Mouse (Mus musculus) liver, embryonic 13.5 days (tissue): Measurements from ENCODE around the gene Ldah. TPM values are rescaled to one million over a fixed set of nuclear protein-coding genes. Genes with fewer than 3 reads are reported as not detected.

Experiments
- ATAC-seq: fragments of 200-750 bp; cut with Nextera tagmentation; 2 replicates; pipeline ENCODE4 v1.8.0; 2017; ENCODE audit warnings: low read depth, mild to moderate bottlenecking, moderate number of reproducible peaks, moderate library complexity
- DNase-seq: peaks from one replicate; pipeline ENCODE4 v3.0.0; 2022
- H3K27ac ChIP-seq: fragments of 300-500 bp; sonication (generic); 2 replicates; pipeline ENCODE4 v1.5.1; 2015; ENCODE audit warnings: moderate library complexity, mild to moderate bottlenecking, inconsistent platforms
- H3K27me3 ChIP-seq: fragments of 300-500 bp; sonication (generic); 2 replicates; pipeline ENCODE4 v1.6.1; 2015; ENCODE audit warnings: mild to moderate bottlenecking, inconsistent platforms
- H3K36me3 ChIP-seq: fragments of 300-500 bp; sonication (generic); 2 replicates; pipeline ENCODE4 v1.6.1; 2015; ENCODE audit warnings: mild to moderate bottlenecking, inconsistent platforms
- H3K4me1 ChIP-seq: fragments of 300-500 bp; sonication (generic); replicated peaks from 2 replicates; pipeline ENCODE4 v1.6.1; 2015; ENCODE audit warnings: inconsistent platforms
- H3K4me2 ChIP-seq: fragments of 300-500 bp; sonication (generic); 2 replicates; pipeline ENCODE4 v1.6.1; 2015; ENCODE audit warnings: inconsistent platforms, mild to moderate bottlenecking, moderate library complexity
- H3K4me3 ChIP-seq: fragments of 300-500 bp; sonication (generic); replicated peaks from 2 replicates; pipeline ENCODE4 v1.5.1; 2015; ENCODE audit warnings: mild to moderate bottlenecking, inconsistent platforms
- H3K9ac ChIP-seq: fragments of 300-500 bp; sonication (generic); 2 replicates; pipeline ENCODE4 v1.6.1; 2015; ENCODE audit warnings: mild to moderate bottlenecking, inconsistent platforms
- H3K9me3 ChIP-seq: fragments of 300-500 bp; sonication (generic); replicated peaks from 2 replicates; pipeline ENCODE4 v1.6.1; 2016; ENCODE audit warnings: inconsistent platforms
- WGBS: fragments of 180-500 bp; shearing (Covaris S2); methylation state at CpG from one replicate; pipeline ENCODE4 v1.1.7; 2015; ENCODE audit not compliant: insufficient replicate concordance; 5-methylcytosine and 5-hydroxymethylcytosine counted together
- polyA plus RNA-seq: library from polyadenylated mRNA; unstranded; fragments of >200 nt; fragmentation: Nextera tagmentation; extraction: Ambion mirVana; gene quantifications from 2 replicates; pipeline ENCODE4 v1.2.1, GENCODE M21; 2015

The Ldah gene
- polyA plus RNA-seq, 1 experiment from 2014 or later: 33.9 TPM

GRCm38 (mm10) chr12:8231101-8231500 lies 23.2 kb downstream of the Ldah start:
- ATAC-seq: no peak

GRCm38 (mm10) chr12:8232679-8233078 lies 24.8 kb downstream of the Ldah start:
- no peak overlapping the region for H3K27ac ChIP-seq
- no peak for DNase-seq
- 79% methylated on average over 3 of the region's 3 CpGs for whole genome bisulfite sequencing
- H3K9me3 ChIP-seq: no peaks in the 10 kb centered on the region
- no peak overlapping the region for H3K4me3 ChIP-seq
- no peak overlapping the region for H3K9ac ChIP-seq
- no peak for ATAC-seq
- no peaks in the 10 kb centered on the region for H3K27me3 ChIP-seq
- H3K4me1 ChIP-seq: no peaks in the 10 kb centered on the region
- no peak overlapping the region for H3K4me2 ChIP-seq
- H3K36me3 ChIP-seq: peaks cover 22% of the 10 kb centered on the region

More at GRCm38 (mm10) chr12:8231101-8231500, 23.2 kb downstream of the Ldah start:
- Histone ChIP-seq H3K36me3 (peaks cover 22% of the 10 kb centered on the region), H3K4me2 (no peak overlapping the region), H3K27ac (no peak overlapping the region), H3K4me3 (no peak overlapping the region), H3K9ac (no peak overlapping the region), H3K9me3 (no peaks in the 10 kb centered on the region), H3K4me1 (no peaks in the 10 kb centered on the region), H3K27me3 (no peaks in the 10 kb centered on the region)
- no peak for DNase-seq
- WGBS: 65% methylated on average over 3 of the region's 3 CpGs

DNA sequence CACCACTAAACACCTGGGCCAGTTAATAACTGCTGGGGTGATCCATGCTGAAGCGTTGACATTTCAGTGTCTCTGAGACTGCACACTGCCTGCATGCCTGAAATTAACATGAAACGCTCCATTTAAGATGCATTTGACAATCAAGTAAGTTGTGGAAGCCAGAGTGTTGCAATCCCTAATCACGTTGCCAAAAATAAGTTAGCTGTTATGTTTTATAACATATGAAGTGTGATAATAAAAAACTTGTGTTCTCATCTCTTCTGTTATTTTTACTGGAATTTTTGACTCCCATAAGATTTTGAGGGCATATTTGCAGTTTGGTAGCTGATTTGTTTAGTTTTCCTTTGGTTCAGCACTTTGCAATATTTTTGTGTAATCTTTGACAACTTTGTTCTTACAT lies 34.3 kb downstream of the Ldah start:
- Histone ChIP-seq H3K27me3 (no peaks in the 10 kb centered on the region), H3K4me2 (no peak overlapping the region), H3K9me3 (no peaks in the 10 kb centered on the region), H3K36me3 (peaks cover 8% of the 10 kb centered on the region), H3K4me3 (no peak overlapping the region), H3K9ac (no peak overlapping the region), H3K4me1 (no peaks in the 10 kb centered on the region), H3K27ac (no peak overlapping the region)
- WGBS: 81% methylated on average over 3 of the region's 3 CpGs
- no peak for ATAC-seq
- DNase-seq: no peak

GRCm38 (mm10) chr12:8244746-8245145 lies 36.8 kb downstream of the Ldah start:
- H3K4me1 ChIP-seq: no peaks in the 10 kb centered on the region
- DNase-seq (no peak), ATAC-seq (no peak)
- no peaks in the 10 kb centered on the region for H3K9me3 ChIP-seq
- 57% methylated on average over 4 of the region's 4 CpGs for WGBS
- no peak overlapping the region for H3K27ac ChIP-seq
- no peak overlapping the region for H3K4me2 ChIP-seq
- peaks cover 4% of the 10 kb centered on the region; the same call in 1 of the 2 replicates for H3K36me3 ChIP-seq
- no peak overlapping the region for H3K9ac ChIP-seq
- no peak overlapping the region for H3K4me3 ChIP-seq
- H3K27me3 ChIP-seq: no peaks in the 10 kb centered on the region

GRCm38 (mm10) chr12:8260297-8260696 lies 52.4 kb downstream of the Ldah start:
- Histone ChIP-seq H3K27ac (no peak overlapping the region), H3K36me3 (no peaks in the 10 kb centered on the region), H3K4me1 (no peaks in the 10 kb centered on the region; the same call in 1 of the 2 replicates), H3K4me3 (no peak overlapping the region), H3K9ac (no peak overlapping the region), H3K4me2 (no peak overlapping the region), H3K9me3 (no peaks in the 10 kb centered on the region), H3K27me3 (no peaks in the 10 kb centered on the region)
- WGBS: 57% methylated on average over 2 of the region's 2 CpGs
- DNase-seq (no peak), ATAC-seq (no peak)

GRCm38 (mm10) chr12:8266311-8266710 lies 58.4 kb downstream of the Ldah start:
- Histone ChIP-seq H3K9me3 (no peaks in the 10 kb centered on the region), H3K27me3 (no peaks in the 10 kb centered on the region), H3K36me3 (peaks cover 3% of the 10 kb centered on the region; the same call in 1 of the 2 replicates), H3K4me1 (0 out of 2 replicates have a peak, but pooled peaks cover under 1% of the 10 kb centered on the region), H3K4me3 (no peak overlapping the region), H3K27ac (no peak overlapping the region), H3K4me2 (no peak overlapping the region), H3K9ac (no peak overlapping the region)
- DNase-seq (no peak), ATAC-seq (no peak)
- WGBS: 82% methylated on average over 7 of the region's 7 CpGs

GRCm38 (mm10) chr12:8269627-8270026 lies 61.7 kb downstream of the Ldah start:
- no peaks in the 10 kb centered on the region for H3K9me3 ChIP-seq
- no peak for ATAC-seq
- 72% methylated on average over 11 of the region's 11 CpGs for WGBS
- DNase-seq: no peak
- H3K4me2 ChIP-seq: no peak overlapping the region
- H3K9ac ChIP-seq: no peak overlapping the region
- peaks cover 3% of the 10 kb centered on the region; the same call in 1 of the 2 replicates for H3K36me3 ChIP-seq
- H3K4me1 ChIP-seq: peaks cover 13% of the 10 kb centered on the region
- no peak overlapping the region for H3K4me3 ChIP-seq
- no peaks in the 10 kb centered on the region for H3K27me3 ChIP-seq
- no peak overlapping the region for H3K27ac ChIP-seq

DNA sequence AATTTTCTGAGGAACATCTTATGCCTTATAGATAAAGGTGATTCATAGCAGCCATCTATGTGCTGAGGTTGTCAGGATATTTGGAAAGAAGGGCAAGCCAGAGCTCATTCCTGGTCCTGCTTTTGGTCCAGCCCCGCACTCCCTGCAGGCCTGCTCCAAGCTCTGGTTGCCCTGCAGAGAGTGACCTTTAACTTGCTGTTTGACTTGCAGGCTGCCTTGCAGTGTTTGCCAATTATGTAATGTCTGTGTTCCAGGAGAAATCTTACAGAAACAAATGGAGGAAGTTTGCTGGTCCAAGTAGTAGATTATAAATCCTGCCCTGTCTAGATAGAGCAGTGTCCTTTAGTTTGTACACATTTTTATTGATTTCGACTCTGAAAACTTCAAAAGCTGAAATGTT lies 63.5 kb downstream of the Ldah start:
- Histone ChIP-seq H3K27ac (no peak overlapping the region), H3K9ac (no peak overlapping the region), H3K9me3 (no peaks in the 10 kb centered on the region), H3K27me3 (no peaks in the 10 kb centered on the region), H3K4me1 (peaks cover 13% of the 10 kb centered on the region), H3K36me3 (peaks cover 3% of the 10 kb centered on the region; the same call in 1 of the 2 replicates), H3K4me3 (no peak overlapping the region), H3K4me2 (no peak overlapping the region)
- ATAC-seq (peak; percentile 51; the same call in 1 of the 2 replicates), DNase-seq (no peak)
- WGBS: 61% methylated on average over 2 of the region's 2 CpGs

- ATAC-seq (no peak), DNase-seq (no peak)
- H3K4me1 ChIP-seq: peaks cover 13% of the 10 kb centered on the region
- WGBS: 75% methylated on average over 6 of the region's 6 CpGs
- no peaks in the 10 kb centered on the region for H3K9me3 ChIP-seq
- H3K27ac ChIP-seq: no peak overlapping the region
- H3K4me2 ChIP-seq: no peak overlapping the region
- H3K9ac ChIP-seq: no peak overlapping the region
- peaks cover 3% of the 10 kb centered on the region for H3K36me3 ChIP-seq
- H3K4me3 ChIP-seq: no peak overlapping the region
- no peaks in the 10 kb centered on the region for H3K27me3 ChIP-seq
Measured at GRCm38 (mm10) chr12:8273471-8274171, 65.7 kb downstream of the Ldah start.

DNA sequence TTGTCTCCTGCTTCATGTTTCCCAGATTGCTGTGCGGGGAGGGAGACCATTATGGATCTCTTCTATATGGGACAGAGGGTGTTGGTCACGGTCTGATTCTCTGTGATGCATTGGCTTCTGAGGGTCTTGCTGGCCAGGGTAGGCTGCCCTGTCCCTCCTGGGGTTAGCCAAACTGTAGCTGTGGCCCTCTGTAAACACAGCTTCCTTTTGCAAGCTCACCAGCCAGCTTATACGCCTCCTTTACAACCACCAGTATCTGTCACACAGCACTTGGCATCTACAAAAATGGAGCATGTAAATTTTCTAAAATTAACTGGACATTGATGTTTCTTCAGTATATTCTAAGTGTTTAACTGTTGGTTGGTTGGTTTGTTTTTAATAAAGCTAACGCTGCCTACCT lies 67.5 kb downstream of the Ldah start:
- no peak overlapping the region for H3K27ac ChIP-seq
- no peak for DNase-seq
- H3K36me3 ChIP-seq: no peaks in the 10 kb centered on the region; the same call in 1 of the 2 replicates
- H3K9ac ChIP-seq: no peak overlapping the region
- WGBS: 80% methylated on average over 4 of the region's 4 CpGs
- ATAC-seq: no peak
- no peaks in the 10 kb centered on the region for H3K9me3 ChIP-seq
- H3K4me3 ChIP-seq: no peak overlapping the region
- H3K4me1 ChIP-seq: peaks cover 13% of the 10 kb centered on the region
- H3K27me3 ChIP-seq: no peaks in the 10 kb centered on the region
- no peak overlapping the region for H3K4me2 ChIP-seq

GRCm38 (mm10) chr12:8281225-8282017 lies 73.5 kb downstream of the Ldah start:
- no peak overlapping the region for H3K4me2 ChIP-seq
- WGBS: 79% methylated on average over 15 of the region's 15 CpGs
- DNase-seq (no peak), ATAC-seq (peak; percentile 59)
- H3K4me1 ChIP-seq: peaks cover 4% of the 10 kb centered on the region; the same call in 1 of the 2 replicates
- no peak overlapping the region for H3K4me3 ChIP-seq
- H3K9ac ChIP-seq: no peak overlapping the region
- H3K27ac ChIP-seq: no peak overlapping the region; the same call in 1 of the 2 replicates
- H3K36me3 ChIP-seq: peaks cover 5% of the 10 kb centered on the region; the same call in 1 of the 2 replicates
- H3K27me3 ChIP-seq: no peaks in the 10 kb centered on the region
- no peaks in the 10 kb centered on the region for H3K9me3 ChIP-seq
